Mouse (Mus musculus) inflammation-experienced regulatory T-cells, adult 6 months (primary cell): ENCODE data around the gene Ercc5. TPM values are rescaled to one million over a fixed set of nuclear protein-coding genes. Genes with fewer than 3 reads are reported as not detected.

Experiments used
- ATAC-seq: one replicate; pipeline ENCODE4 v1.8.0; 2017
- polyA plus RNA-seq, 3 experiments: library from polyadenylated mRNA; unstranded; fragments of 100-300 nt; shearing (Covaris generic); gene quantifications; one replicate each; pipeline ENCODE4 v1.2.1; 2017

The Ercc5 gene
- polyA plus RNA-seq, 3 experiments from 2014 or later = 14.8 to 17.8 (median 17.7) TPM

DNA sequence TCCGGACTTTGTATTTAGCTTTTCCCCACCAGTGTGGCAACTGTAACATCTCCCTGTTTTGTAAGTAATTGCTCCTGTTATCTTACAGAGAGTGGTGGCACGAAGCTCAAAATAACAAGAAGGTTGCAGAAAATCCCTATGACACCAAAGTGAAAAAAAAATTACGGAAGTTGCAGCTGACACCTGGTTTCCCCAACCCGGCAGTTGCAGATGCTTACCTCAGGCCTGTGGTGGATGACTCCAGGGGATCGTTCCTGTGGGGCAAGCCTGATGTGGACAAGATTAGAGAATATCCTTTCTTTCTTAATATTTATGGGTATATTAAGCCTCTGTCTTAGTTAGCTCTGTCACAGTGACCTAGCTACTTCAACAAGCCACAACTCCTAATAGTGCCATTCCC is 30.5 kb downstream of the Ercc5 start:
- no peak for ATAC-seq

GRCm38 (mm10) chr1:44186396-44186795 is 38.9 kb downstream of the Ercc5 start:
- no peak for ATAC-seq

- ATAC-seq = no peak
Observed at GRCm38 (mm10) chr1:44198273-44199171, 51.0 kb downstream of the Ercc5 start.

- ATAC-seq = no peak
Observed at GRCm38 (mm10) chr1:44202876-44203275, 55.3 kb downstream of the Ercc5 start.

GRCm38 (mm10) chr1:44214443-44214842 is 66.9 kb downstream of the Ercc5 start:
- ATAC-seq = no peak

- ATAC-seq = no peak
Observed at GRCm38 (mm10) chr1:44216352-44217116, 69.0 kb downstream of the Ercc5 start.

GRCm38 (mm10) chr1:44217118-44217517 is 69.6 kb downstream of the Ercc5 start:
- ATAC-seq = no peak

GRCm38 (mm10) chr1:44218876-44219275 is 71.3 kb downstream of the Ercc5 start, which contains the start of gene Mettl21e:
Gene Mettl21e, minus strand, starts transcription at chr1:44218961.
- ATAC-seq = no peak

DNA sequence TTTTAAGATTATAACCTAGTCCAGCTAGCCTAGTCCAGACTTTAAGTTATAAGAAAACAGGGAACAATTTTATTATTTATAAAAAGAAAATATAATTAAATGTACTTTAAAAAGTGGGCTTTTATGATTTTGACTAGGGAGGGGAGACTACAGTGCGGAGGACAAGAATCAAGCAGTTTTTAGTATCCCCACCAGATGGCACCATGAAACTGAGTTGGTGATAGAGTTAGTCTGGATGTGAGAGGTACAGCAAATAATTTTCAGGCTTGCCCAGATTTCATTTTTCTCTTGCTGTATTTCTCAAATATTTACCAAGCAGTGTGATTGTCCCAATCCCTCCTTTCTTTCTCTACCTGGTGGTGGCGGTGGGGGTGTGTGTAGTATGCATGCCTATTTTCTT is 81.5 kb downstream of the Ercc5 start:
- no peak for ATAC-seq

Other genes starting within 250 kb of the Ercc5 start
- 100 to 1,000 TPM; 116 to 130 (median 128) TPM for gene Tpp2, start 214.1 kb upstream of the Ercc5 start, polyA plus RNA-seq
- 1 to 10 TPM; 2.0 to 2.4 (median 2.1) TPM for gene Mettl21c, start 127.7 kb upstream of the Ercc5 start, polyA plus RNA-seq
- gene Gm8251, start 85.8 kb upstream of the Ercc5 start, polyA plus RNA-seq = under 1 TPM in 2 of 3 experiments, not detected in 1; 0.12 to 0.16 TPM
- gene Tex30, start 45.3 kb upstream of the Ercc5 start, polyA plus RNA-seq = 10 to 100 TPM; 36.4 to 83.3 (median 44.5) TPM
- 10 to 100 TPM; 15.7 to 22.5 (median 16.8) TPM for gene Kdelc1, start 28.9 kb upstream of the Ercc5 start, polyA plus RNA-seq
- gene Bivm, start 28.8 kb upstream of the Ercc5 start, polyA plus RNA-seq = 10 to 100 TPM; 13.8 to 18.3 (median 18.1) TPM
- not detected for gene Mettl21e, start 71.2 kb downstream of the Ercc5 start, polyA plus RNA-seq